Mouse (Mus musculus): ENCODE measurements around the gene Ulk2. TPM values are rescaled to one million over a fixed set of nuclear protein-coding genes. Genes with fewer than 3 reads are reported as not detected.

Gene Ulk2
- total RNA-seq (2023): 10 to 100 TPM; 30.6 to 36.9 TPM

GRCm38 (mm10) chr11:61854988-61855411 is at the start of gene Ulk2:
Gene Ulk2 (minus strand): TSS chr11:61855073.

GRCm38 (mm10) chr11:61761584-61762407 is 93.1 kb downstream of the Ulk2 start, which contains the start of gene Prpsap2:
Gene Prpsap2 (minus strand): TSS chr11:61762088.

Other genes with a start within 250 kb of the Ulk2 start
- 100 to 1,000 TPM; 250 to 294 TPM for gene Grap, start 201.8 kb downstream of the Ulk2 start, total RNA-seq (2023)
- 1 to 10 TPM; 4.2 to 5.7 TPM for gene Fam83g, start 171.0 kb downstream of the Ulk2 start, total RNA-seq (2023)
- gene Slc5a10, start 134.2 kb downstream of the Ulk2 start, total RNA-seq (2023): not detected
- 10 to 100 TPM; 53.8 to 60.0 TPM for gene Prpsap2, start 93.0 kb downstream of the Ulk2 start, total RNA-seq (2023)
- 10 to 100 TPM; 61.4 to 64.8 TPM for gene Akap10, start 75.2 kb upstream of the Ulk2 start, total RNA-seq (2023)
- under 1 TPM; 0.65 to 0.84 TPM for gene Specc1, start 101.7 kb upstream of the Ulk2 start, total RNA-seq (2023)